In genomic region chr1:100556937-100557336, GRCm38 (mm10) we compare ENCODE assay signal across 9 mouse cellular contexts.
DNase-seq lines count a peak whose midpoint lies in the region; ATAC-seq lines count a peak whose summit lies in the region.
"Had no signal": no experiment of that assay in that cellular context is flagged by ENCODE, and none has a peak within 500 bp of the region (broad histone marks: within the 10 kb centered on the region; RNA-seq: fewer than 3 reads in every experiment).

No protein-coding gene starts in this region.

- intact Hi-C loops in heart, postnatal 36 days (cut with DNase I) = no loop called here

- H3K36me3 ChIP-seq in forebrain, embryonic 11.5 days (ENCODE audit: control insufficient read depth, insufficient read depth, low read length) = no peaks in the 10 kb centered on the region
- H3K36me3 ChIP-seq in forebrain, embryonic 16.5 days (ENCODE audit: control insufficient read depth, insufficient read depth) = no peaks in the 10 kb centered on the region
- H3K36me3 ChIP-seq in midbrain, embryonic 13.5 days = no peaks in the 10 kb centered on the region
- H3K36me3 ChIP-seq: liver, embryonic 15.5 days had no signal

- no peaks in the 10 kb centered on the region for H3K9me3 ChIP-seq in forebrain, embryonic 11.5 days (ENCODE audit: control insufficient read depth, low read length)
- H3K9me3 ChIP-seq in forebrain, embryonic 16.5 days (ENCODE audit: control insufficient read depth, low read length) = no peaks in the 10 kb centered on the region
- H3K9me3 ChIP-seq in midbrain, embryonic 13.5 days = no peaks in the 10 kb centered on the region
- H3K9me3 ChIP-seq: liver, embryonic 15.5 days had no signal

- H3K27ac ChIP-seq in forebrain, embryonic 11.5 days (ENCODE audit: low read depth, low read length) = no peak overlapping the region
- no peak overlapping the region for H3K27ac ChIP-seq in forebrain, embryonic 16.5 days (ENCODE audit: low read length)
- H3K27ac ChIP-seq in midbrain, embryonic 13.5 days = no peak overlapping the region
- H3K27ac ChIP-seq: liver, embryonic 15.5 days had no signal

- peak; percentile 55 for DNase-seq in forebrain, embryonic 11.5 days (ENCODE audit: low spot score)
- peak; percentile 16 for DNase-seq in ovary, postnatal 36 days (ENCODE audit: low spot score)
- no peak for DNase-seq in ovary, postnatal 10 days (ENCODE audit: low spot score)
- no peak for DNase-seq in heart, postnatal 36 days
- no peak for DNase-seq in spleen, postnatal 14 days (ENCODE audit: low spot score in 2 of 2)

- WGBS in forebrain, embryonic 11.5 days = 24% methylated on average over 2 of the region's 2 CpGs
- WGBS in forebrain, embryonic 16.5 days = 30% methylated on average over 2 of the region's 2 CpGs
- WGBS in midbrain, embryonic 13.5 days = 42% methylated on average over 2 of the region's 2 CpGs

- peak; percentile 69 for ATAC-seq in forebrain, embryonic 11.5 days (replicated peaks; ENCODE audit: low FRiP score)
- no peak for ATAC-seq in forebrain, embryonic 16.5 days
- ATAC-seq in frontal cortex, adult (ENCODE audit: low TSS enrichment) = peak; percentile 93
- ATAC-seq in midbrain, embryonic 13.5 days = 0 out of 2 replicates have a peak, but pooled peaks have one; percentile 45

- no peak overlapping the region for H3K4me3 ChIP-seq in forebrain, embryonic 11.5 days (ENCODE audit: low read depth, low read length)
- H3K4me3 ChIP-seq in forebrain, embryonic 16.5 days (replicated peaks; ENCODE audit: low read length) = no peak overlapping the region
- H3K4me3 ChIP-seq in midbrain, embryonic 13.5 days (replicated peaks) = no peak overlapping the region
- H3K4me3 ChIP-seq: liver, embryonic 15.5 days had no signal

- no peak overlapping the region for H3K4me2 ChIP-seq in forebrain, embryonic 11.5 days (ENCODE audit: low read depth, low read length, severe bottlenecking)
- no peak overlapping the region for H3K4me2 ChIP-seq in forebrain, embryonic 16.5 days (ENCODE audit: low read length)
- H3K4me2 ChIP-seq in midbrain, embryonic 13.5 days (replicated peaks) = no peak overlapping the region
- H3K4me2 ChIP-seq: liver, embryonic 15.5 days had no signal

- no peaks in the 10 kb centered on the region for H3K4me1 ChIP-seq in forebrain, embryonic 11.5 days (replicated peaks; ENCODE audit: control insufficient read depth, insufficient read depth, low read length)
- H3K4me1 ChIP-seq in forebrain, embryonic 16.5 days (replicated peaks; ENCODE audit: control insufficient read depth, insufficient read depth, low read length) = no peaks in the 10 kb centered on the region
- H3K4me1 ChIP-seq in midbrain, embryonic 13.5 days (replicated peaks) = no peaks in the 10 kb centered on the region
- H3K4me1 ChIP-seq: liver, embryonic 15.5 days had no signal

- no peak overlapping the region for H3K9ac ChIP-seq in forebrain, embryonic 11.5 days (ENCODE audit: low read length)
- no peak overlapping the region for H3K9ac ChIP-seq in forebrain, embryonic 16.5 days (replicated peaks; ENCODE audit: low read depth, low read length)
- no peak overlapping the region for H3K9ac ChIP-seq in midbrain, embryonic 13.5 days (replicated peaks)
- H3K9ac ChIP-seq: liver, embryonic 15.5 days had no signal

- H3K27me3 ChIP-seq in forebrain, embryonic 11.5 days (ENCODE audit: control insufficient read depth, insufficient read depth, low read length) = no peaks in the 10 kb centered on the region
- no peaks in the 10 kb centered on the region for H3K27me3 ChIP-seq in forebrain, embryonic 16.5 days (replicated peaks; ENCODE audit: control insufficient read depth, insufficient read depth, low read length)
- H3K27me3 ChIP-seq in midbrain, embryonic 13.5 days = no peaks in the 10 kb centered on the region
- H3K27me3 ChIP-seq: liver, embryonic 15.5 days had no signal

Comparison
In these comparisons a context has a peak if more than half of its experiments do, and no peak if none do; other contexts are left out.
1. DNase-seq: peak in forebrain, embryonic 11.5 days (single experiment) and ovary, postnatal 36 days (single experiment); none in ovary, postnatal 10 days (single experiment), heart, postnatal 36 days (0 of 2) and spleen, postnatal 14 days (0 of 2).